Mouse (Mus musculus) MEL (cell line): ENCODE results near the gene Usp44. TPM values are rescaled to one million over a fixed set of nuclear protein-coding genes. Genes with fewer than 3 reads are reported as not detected.
A peak's percentile ranks its signal among the peaks of the same experiment; 100 is the strongest.

ENCODE experiments used
- DNase-seq: peaks from one replicate; pipeline ENCODE4 v3.0.0; 2011; ENCODE audit warnings: low read depth, low spot score
- H3K27ac ChIP-seq: 2 replicates; pipeline ENCODE4 v1.5.1; 2012; ENCODE audit warnings: low read depth, mild to moderate bottlenecking, control low read depth, low read length, moderate library complexity; ENCODE audit not compliant: control insufficient read depth
- H3K27me3 ChIP-seq, 2 experiments: fragments of 150-350 bp in 1 of 2; sonication (generic) in 1 of 2; 2 replicates each; pipeline ENCODE4 v1.6.1; 2012; ENCODE audit warnings: low read length in 2 of 2, mild to moderate bottlenecking in 2 of 2, improper control_type of control experiment in 1 of 2, moderate library complexity in 1 of 2; ENCODE audit not compliant: insufficient read depth in 2 of 2, control insufficient read depth in 1 of 2
- H3K36me3 ChIP-seq, 2 experiments: 2 replicates each; pipeline ENCODE4 v1.6.1; 2012 to 2014; ENCODE audit warnings: low read length in 2 of 2, improper control_type of control experiment in 1 of 2, inconsistent platforms in 1 of 2, mild to moderate bottlenecking in 1 of 2; ENCODE audit not compliant: insufficient read depth in 2 of 2, control insufficient read depth in 1 of 2
- H3K4me1 ChIP-seq, 2 experiments: fragments of 150-350 bp in 1 of 2; sonication (generic) in 1 of 2; 2 replicates each; pipeline ENCODE4 v1.6.1; 2012; ENCODE audit warnings: low read length in 2 of 2, improper control_type of control experiment in 1 of 2, mild to moderate bottlenecking in 1 of 2; ENCODE audit not compliant: insufficient read depth in 2 of 2, control insufficient read depth in 1 of 2
- H3K4me3 ChIP-seq, 2 experiments: fragments of 150-350 bp in 1 of 2; sonication (generic) in 1 of 2; 2 replicates each; pipeline ENCODE4 v1.5.1; 2012; ENCODE audit warnings: low read depth in 2 of 2, low read length in 2 of 2, mild to moderate bottlenecking in 2 of 2, moderate library complexity in 2 of 2, control low read depth in 1 of 2, improper control_type of control experiment in 1 of 2; ENCODE audit not compliant: control insufficient read depth in 1 of 2, insufficient read depth in 1 of 2
- H3K79me2 ChIP-seq: 2 replicates; pipeline ENCODE4 v1.6.1; 2012; ENCODE audit warnings: mild to moderate bottlenecking, low read length, moderate library complexity; ENCODE audit not compliant: control insufficient read depth, poor library complexity, insufficient read depth
- H3K9ac ChIP-seq: 2 replicates; pipeline ENCODE4 v1.6.1; 2012; ENCODE audit warnings: low read depth, mild to moderate bottlenecking, control low read depth, low read length, moderate library complexity; ENCODE audit not compliant: control insufficient read depth, poor library complexity, severe bottlenecking
- H3K9me3 ChIP-seq: fragments of 150-350 bp; sonication (generic); replicated peaks from 2 replicates; pipeline ENCODE4 v1.6.1; 2012; ENCODE audit warnings: mild to moderate bottlenecking, low read length, improper control_type of control experiment, moderate library complexity; ENCODE audit not compliant: insufficient read depth
- BHLHE40 ChIP-seq: IDR thresholded peaks from 2 replicates; pipeline ENCODE4 v1.6.1; 2012; ENCODE audit warnings: low read depth, mild to moderate bottlenecking, inconsistent platforms, low read length, improper control_type of control experiment, borderline replicate concordance
- CHD1 ChIP-seq: IDR thresholded peaks from 2 replicates; pipeline ENCODE4 v1.6.1; 2012; ENCODE audit warnings: low read depth, mild to moderate bottlenecking, inconsistent platforms, low read length, improper control_type of control experiment
- ELF1 ChIP-seq: IDR thresholded peaks from 2 replicates; pipeline ENCODE4 v1.6.1; 2014; ENCODE audit warnings: low read depth, mild to moderate bottlenecking, inconsistent platforms, low read length, improper control_type of control experiment, moderate library complexity
- EP300 ChIP-seq, 2 experiments: IDR thresholded peaks; 2 replicates each; pipeline ENCODE4 v1.6.1; 2011; ENCODE audit warnings: improper control_type of control experiment in 2 of 2, low read length in 2 of 2, low read depth in 1 of 2, mild to moderate bottlenecking in 1 of 2
- ETS1 ChIP-seq: IDR thresholded peaks from 2 replicates; pipeline ENCODE4 v1.6.1; 2012; ENCODE audit warnings: low read depth, mild to moderate bottlenecking, inconsistent platforms, low read length, improper control_type of control experiment, moderate library complexity
- GABPA ChIP-seq: IDR thresholded peaks from 2 replicates; pipeline ENCODE4 v1.6.1; 2012; ENCODE audit warnings: low read depth, mild to moderate bottlenecking, inconsistent platforms, low read length, improper control_type of control experiment, moderate library complexity
- GATA1 ChIP-seq: IDR thresholded peaks from 2 replicates; pipeline ENCODE4 v1.6.1; 2011; ENCODE audit warnings: low read depth, low read length, improper control_type of control experiment
- JUND ChIP-seq: IDR thresholded peaks from 2 replicates; pipeline ENCODE4 v1.6.1; 2011; ENCODE audit warnings: low read depth, mild to moderate bottlenecking, improper control_type of control experiment, low read length
- KAT2A ChIP-seq: conservative IDR thresholded peaks from 2 replicates; pipeline ENCODE4 v1.6.1; 2012; ENCODE audit warnings: low read depth, low read length, improper control_type of control experiment, inconsistent platforms
- MAX ChIP-seq: IDR thresholded peaks from 2 replicates; pipeline ENCODE4 v1.6.1; 2011; ENCODE audit warnings: low read length, improper control_type of control experiment
- MAZ ChIP-seq: IDR thresholded peaks from 2 replicates; pipeline ENCODE4 v1.6.1; 2012; ENCODE audit warnings: low read depth, mild to moderate bottlenecking, inconsistent platforms, low read length, improper control_type of control experiment
- MEF2A ChIP-seq: IDR thresholded peaks from 2 replicates; pipeline ENCODE4 v1.6.1; 2014; ENCODE audit warnings: low read depth, mild to moderate bottlenecking, inconsistent platforms, low read length, improper control_type of control experiment; ENCODE audit not compliant: poor library complexity, insufficient replicate concordance, severe bottlenecking; ENCODE audit errors: extremely low read depth
- MXI1 ChIP-seq: IDR thresholded peaks from 2 replicates; pipeline ENCODE4 v1.6.1; 2011; ENCODE audit warnings: mild to moderate bottlenecking, low read depth, low read length, improper control_type of control experiment
- MYB ChIP-seq: IDR thresholded peaks from 2 replicates; pipeline ENCODE4 v1.6.1; 2011; ENCODE audit warnings: mild to moderate bottlenecking, low read depth, low read length, improper control_type of control experiment
- MYC ChIP-seq: IDR thresholded peaks from 2 replicates; pipeline ENCODE4 v1.6.1; 2011; ENCODE audit warnings: low read depth, mild to moderate bottlenecking, low read length, improper control_type of control experiment, moderate library complexity
- NELFE ChIP-seq: IDR thresholded peaks from 2 replicates; pipeline ENCODE4 v1.6.1; 2011; ENCODE audit warnings: low read depth, low read length, improper control_type of control experiment
- POLR2AphosphoS2 ChIP-seq: IDR thresholded peaks from 2 replicates; pipeline ENCODE4 v1.6.1; 2011; ENCODE audit warnings: low read length, improper control_type of control experiment
- RCOR1 ChIP-seq: IDR thresholded peaks from 2 replicates; pipeline ENCODE4 v1.6.1; 2012; ENCODE audit warnings: low read depth, mild to moderate bottlenecking, inconsistent platforms, low read length, improper control_type of control experiment
- SIN3A ChIP-seq: IDR thresholded peaks from 2 replicates; pipeline ENCODE4 v1.6.1; 2012; ENCODE audit warnings: low read length, improper control_type of control experiment, inconsistent platforms
- SMC3 ChIP-seq: IDR thresholded peaks from 2 replicates; pipeline ENCODE4 v1.6.1; 2011; ENCODE audit warnings: low read depth, low read length, improper control_type of control experiment
- TAL1 ChIP-seq: IDR thresholded peaks from 2 replicates; pipeline ENCODE4 v1.6.1; 2012; ENCODE audit warnings: mild to moderate bottlenecking, inconsistent platforms, low read length, moderate library complexity, mixed read lengths
- TCF12 ChIP-seq: IDR thresholded peaks from 2 replicates; pipeline ENCODE4 v1.6.1; 2014; ENCODE audit warnings: low read depth, mild to moderate bottlenecking, inconsistent platforms, low read length, improper control_type of control experiment, moderate library complexity
- UBTF ChIP-seq: IDR thresholded peaks from 2 replicates; pipeline ENCODE4 v1.6.1; 2012; ENCODE audit warnings: low read depth, mild to moderate bottlenecking, inconsistent platforms, low read length, improper control_type of control experiment, moderate library complexity, borderline replicate concordance; ENCODE audit not compliant: insufficient read depth
- ZKSCAN1 ChIP-seq: IDR thresholded peaks from 2 replicates; pipeline ENCODE4 v1.6.1; 2012; ENCODE audit warnings: low read depth, mild to moderate bottlenecking, inconsistent platforms, low read length, improper control_type of control experiment, moderate library complexity
- ZMIZ1 ChIP-seq: IDR thresholded peaks from 2 replicates; pipeline ENCODE4 v1.6.1; 2012; ENCODE audit warnings: low read depth, mild to moderate bottlenecking, inconsistent platforms, low read length, improper control_type of control experiment, moderate library complexity
- ZNF384 ChIP-seq: IDR thresholded peaks from 2 replicates; pipeline ENCODE4 v1.6.1; 2012; ENCODE audit warnings: low read depth, mild to moderate bottlenecking, inconsistent platforms, low read length, improper control_type of control experiment
- polyA plus RNA-seq, 2 experiments: library from polyadenylated mRNA; stranded (reverse) in 1 of 2; unstranded in 1 of 2; fragments of >175 nt in 1 of 2; fragments of >200 nt in 1 of 2; gene quantifications; 2 replicates each; pipeline versions ENCODE4 v1.2.1 to v1.2.4; 2012; ENCODE audit warnings: low replicate concordance in 2 of 2, low read depth in 1 of 2; ENCODE audit not compliant: insufficient read length in 2 of 2, insufficient read depth in 1 of 2, missing spikeins in 1 of 2
- total RNA-seq: library from RNA; depleted of rRNA; stranded (reverse); fragments of 300-350 nt; gene quantifications from 2 replicates; pipeline ENCODE4 v1.2.3, GENCODE M21; 2012

Gene Usp44
- total and polyA plus RNA-seq, 3 experiments, result 0.12 to 1.4 TPM; not detected in 1

- Histone ChIP-seq H3K79me2 (no peaks in the 10 kb centered on the region), H3K9ac (no peak overlapping the region), H3K36me3 (peaks cover 1 to 13% of the 10 kb centered on the region in 2 experiments), H3K4me1 (peaks cover 6 to 17% of the 10 kb centered on the region in 2 experiments), H3K9me3 (no peaks in the 10 kb centered on the region), H3K27me3 (no peaks in the 10 kb centered on the region), H3K4me3 (peak overlapping the region in 1 of 2 experiments; percentile 33; a peak in 2 of 4 replicates), H3K27ac (peak overlapping the region; percentile 46)
- DNase-seq, result peak; percentile 71
- no peak for TF ChIP-seq MAX
- no peak for TF ChIP-seq MAZ
- TF ChIP-seq MEF2A, result no peak
- peak; percentile 91 for TF ChIP-seq GATA1
- no peak for TF ChIP-seq TAL1
- TF ChIP-seq JUND, result no peak
- no peak for TF ChIP-seq CHD1
- TF ChIP-seq ZMIZ1, result no peak
- no peak for TF ChIP-seq SMC3
- TF ChIP-seq POLR2AphosphoS2, result no peak
- no peak for TF ChIP-seq KAT2A
- no peak for TF ChIP-seq MYB
- no peak for TF ChIP-seq MYC
- 0 out of 2 replicates have a peak, but pooled peaks have one; percentile 16 for TF ChIP-seq ZNF384
- peak; percentile 35; the same call in 1 of the 2 replicates for TF ChIP-seq RCOR1
- 0 out of 2 replicates have a peak, but pooled peaks have one; percentile 7 for TF ChIP-seq ETS1
- TF ChIP-seq TCF12, result no peak
- no peak for TF ChIP-seq ZKSCAN1
- peak; percentile 40 to 64; a peak in 3 of 4 replicates for TF ChIP-seq EP300 (IDR thresholded peaks at IDR 0.05; ENCODE audit: low read depth in 1 of 2, low read length in 2 of 2)
- no peak for TF ChIP-seq MXI1
- no peak for TF ChIP-seq NELFE
- TF ChIP-seq GABPA, result no peak
These were observed 23.8 kb downstream of the Usp44 start for GRCm38 (mm10) chr10:93855126-93855525.

GRCm38 (mm10) chr10:93856095-93856494, 24.7 kb downstream of the Usp44 start:
- peaks cover 6 to 17% of the 10 kb centered on the region in 2 experiments for H3K4me1 ChIP-seq
- no peak for DNase-seq

More at GRCm38 (mm10) chr10:93856095-93856494, 24.7 kb downstream of the Usp44 start:
- H3K9ac ChIP-seq, result no peak overlapping the region
- no peaks in the 10 kb centered on the region for H3K27me3 ChIP-seq
- H3K27ac ChIP-seq, result no peak overlapping the region
- no peak overlapping the region for H3K4me3 ChIP-seq
- peaks cover 6 to 13% of the 10 kb centered on the region in 2 experiments for H3K36me3 ChIP-seq
- no peak for TF ChIP-seq ELF1
- no peak for TF ChIP-seq SIN3A
- TF ChIP-seq ZNF384, result no peak
- TF ChIP-seq MAX, result no peak
- TF ChIP-seq UBTF, result no peak
- no peak for TF ChIP-seq GATA1
- TF ChIP-seq MXI1, result no peak
- no peak for TF ChIP-seq SMC3
- TF ChIP-seq NELFE, result no peak
- no peak for TF ChIP-seq BHLHE40
- TF ChIP-seq MYC, result no peak
- H3K79me2 ChIP-seq, result no peaks in the 10 kb centered on the region
- no peaks in the 10 kb centered on the region for H3K9me3 ChIP-seq
